Mouse (Mus musculus): Measurements from ENCODE around the gene Zfp738.
"Not testable (repeated sequence)": the region's sequence is repeated elsewhere in the genome, so short reads cannot be mapped to it uniquely, and the experiment has no call there.

Gene Zfp738

DNA sequence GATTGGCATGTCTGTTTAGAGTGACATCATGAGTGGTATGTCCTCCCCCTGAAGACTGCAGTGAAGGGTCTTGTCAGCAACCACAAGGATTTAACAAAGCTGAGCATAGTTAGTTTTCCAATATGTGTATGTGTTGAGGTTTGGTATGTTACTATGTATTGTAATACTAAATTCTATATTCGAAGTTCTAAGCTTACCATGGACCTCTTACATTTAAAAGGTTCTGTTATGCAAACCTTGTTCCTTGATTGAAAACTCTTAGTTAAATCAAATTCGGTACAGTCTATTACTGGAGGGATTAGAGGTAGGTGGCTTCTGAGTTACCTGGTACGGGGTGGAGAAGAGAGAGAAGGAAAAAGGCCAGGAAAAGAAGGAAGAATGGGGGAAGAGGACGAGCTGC, at the start of gene Zfp738:
TSS of gene Zfp738 (minus strand) at position 101 of the 400 bp plus-strand sequence.
- no peak for DNase-seq (ENCODE audit: extremely low read depth, low read depth)

DNA sequence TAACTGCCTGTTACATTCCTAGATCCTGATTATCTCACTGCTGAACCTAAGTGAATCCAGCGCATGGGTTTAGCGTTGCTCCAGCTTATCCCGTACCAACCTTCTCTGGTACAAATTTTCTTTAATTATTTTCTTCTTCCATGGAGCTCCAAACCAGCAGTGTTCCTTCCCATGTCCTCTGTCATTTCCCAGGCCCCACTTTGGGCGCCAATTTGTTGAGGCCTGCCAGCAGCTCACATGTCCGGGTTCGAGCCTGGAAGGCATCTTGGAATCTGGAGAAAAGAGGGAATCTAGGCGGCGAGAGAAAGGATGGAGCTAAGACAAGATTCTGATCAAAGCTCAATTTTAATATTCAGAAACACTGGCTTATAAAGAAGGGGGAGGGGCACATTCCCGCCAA, 47.5 kb upstream of the Zfp738 start:
- not testable (repeated sequence) for DNase-seq (ENCODE audit: extremely low read depth, low read depth)

DNA sequence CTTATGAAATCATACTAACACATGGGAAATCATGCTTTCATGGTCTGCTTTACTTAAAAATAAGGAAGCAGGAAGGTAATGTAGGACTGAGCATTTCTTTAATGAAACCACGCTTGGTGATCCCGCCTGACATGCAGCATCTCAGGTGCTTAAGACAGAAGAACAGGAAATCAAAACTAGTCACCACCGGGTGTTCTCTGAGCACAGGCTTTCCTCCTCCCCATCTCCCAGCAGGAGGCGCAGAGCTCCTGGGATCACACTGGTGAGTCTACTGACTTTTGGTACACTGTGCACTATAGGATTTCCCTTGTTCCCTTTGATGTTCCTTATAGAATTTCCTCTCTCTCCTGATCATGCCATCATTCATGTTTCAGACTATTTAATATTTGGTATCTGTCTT, 42.6 kb upstream of the Zfp738 start:
- not testable (repeated sequence) for DNase-seq (ENCODE audit: extremely low read depth, low read depth)

DNA sequence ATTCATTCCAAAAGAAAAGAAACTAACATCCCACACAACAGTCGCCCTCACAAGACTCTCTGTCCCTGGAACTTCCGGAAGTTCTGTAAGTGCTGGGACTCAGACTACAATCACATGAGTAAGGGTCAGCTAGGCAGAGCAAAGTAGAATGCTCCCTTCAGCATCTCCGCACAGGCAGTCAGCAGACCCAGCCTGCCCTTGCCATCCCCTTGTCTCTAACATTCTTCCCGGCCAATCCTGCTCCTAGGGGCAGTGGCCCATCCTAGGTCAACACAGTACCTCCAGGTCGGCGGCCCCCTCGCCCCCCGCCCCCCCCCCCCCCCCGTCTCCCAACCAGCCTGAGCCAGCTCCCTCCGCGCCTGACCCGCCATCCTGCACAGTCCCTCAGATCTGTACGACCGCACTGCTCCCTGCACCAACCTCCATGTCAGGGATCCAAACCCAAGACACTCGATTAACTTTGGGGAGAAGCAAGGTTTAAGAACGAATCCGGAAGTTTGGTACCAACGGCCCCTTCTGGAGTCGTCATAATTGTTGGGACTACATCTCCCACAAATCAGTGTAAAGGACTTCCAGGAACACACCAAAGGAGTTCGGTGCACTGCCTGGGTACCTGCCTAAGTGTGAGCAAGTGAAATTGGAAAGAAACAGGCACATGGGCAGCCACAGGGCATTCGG, 41.9 kb upstream of the Zfp738 start, which contains the start of gene Zfp65:
TSS of gene Zfp65 (minus strand) at position 533 of the 678 bp plus-strand sequence.
- DNase-seq (ENCODE audit: extremely low read depth, low read depth), result no peak

DNA sequence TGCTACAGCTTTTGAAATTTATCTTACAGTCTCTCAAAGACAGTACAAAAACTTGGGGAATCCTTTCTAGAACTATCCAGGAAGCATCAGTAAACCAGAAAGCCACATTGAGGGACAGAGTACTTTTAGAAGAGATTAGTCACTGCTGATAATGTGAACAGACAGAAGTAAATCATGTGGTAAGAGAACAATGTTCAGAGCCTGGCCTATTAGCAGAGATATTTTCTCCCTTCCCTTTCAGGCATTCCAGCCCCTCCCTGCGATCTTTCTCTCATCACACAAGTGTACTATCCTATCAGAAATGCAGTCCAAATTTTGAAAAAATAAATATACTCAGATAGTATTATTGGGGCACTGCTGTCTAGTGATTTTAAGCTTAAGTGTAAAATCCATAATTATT, 41.2 kb upstream of the Zfp738 start:
- DNase-seq (ENCODE audit: extremely low read depth, low read depth), result no peak

DNA sequence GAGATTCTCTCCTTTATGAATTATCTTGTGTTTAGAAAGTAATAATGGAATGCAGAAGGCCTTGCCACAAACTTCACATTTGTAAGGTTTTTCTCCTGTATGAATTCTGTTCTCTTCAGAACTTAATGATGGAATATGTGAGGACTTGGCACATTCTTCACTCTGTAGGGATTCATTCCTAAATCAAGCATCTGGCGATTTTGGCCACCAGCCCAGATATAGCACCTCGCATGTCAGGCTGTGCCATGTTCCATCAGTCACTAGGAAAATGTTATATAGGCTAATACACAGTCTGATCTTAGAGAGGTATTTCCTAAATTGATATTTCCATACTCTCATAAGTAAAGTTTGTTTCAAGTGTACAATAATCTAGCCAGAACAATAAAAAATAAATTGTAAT, 38.5 kb upstream of the Zfp738 start:
- not testable (repeated sequence) for DNase-seq (ENCODE audit: extremely low read depth, low read depth)

DNA sequence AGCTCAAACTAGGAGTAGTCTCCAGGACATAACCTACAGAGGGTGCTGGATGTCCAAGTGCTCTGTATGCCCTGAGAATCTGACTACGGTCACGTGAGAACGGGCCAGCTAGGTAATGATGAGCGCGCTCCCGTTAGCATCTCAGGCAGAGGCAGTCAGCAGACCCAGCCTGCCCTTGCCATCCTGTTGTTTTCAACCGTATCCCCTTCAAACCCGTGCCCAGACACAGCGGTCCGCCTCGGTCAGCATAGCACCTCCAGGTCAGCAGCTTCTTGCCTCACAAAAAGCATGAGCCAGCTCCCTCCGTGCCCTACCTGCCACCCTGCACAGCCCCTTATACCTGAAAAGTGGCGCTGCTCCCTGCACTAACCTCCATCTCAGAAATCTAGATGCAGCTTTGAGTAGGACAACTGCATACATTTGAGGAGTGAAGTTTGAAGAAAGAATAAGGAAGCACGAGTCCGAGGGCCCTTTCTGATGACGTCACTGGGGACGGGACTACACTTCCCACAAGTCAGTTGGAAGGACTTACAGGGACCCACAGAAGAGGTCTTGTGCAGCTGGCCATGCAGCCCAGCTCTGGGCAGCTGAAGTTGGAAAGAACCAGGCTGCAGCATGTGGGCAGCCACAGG, 37.1 kb upstream of the Zfp738 start:
- peak; percentile 90 for DNase-seq (ENCODE audit: extremely low read depth, low read depth)

DNA sequence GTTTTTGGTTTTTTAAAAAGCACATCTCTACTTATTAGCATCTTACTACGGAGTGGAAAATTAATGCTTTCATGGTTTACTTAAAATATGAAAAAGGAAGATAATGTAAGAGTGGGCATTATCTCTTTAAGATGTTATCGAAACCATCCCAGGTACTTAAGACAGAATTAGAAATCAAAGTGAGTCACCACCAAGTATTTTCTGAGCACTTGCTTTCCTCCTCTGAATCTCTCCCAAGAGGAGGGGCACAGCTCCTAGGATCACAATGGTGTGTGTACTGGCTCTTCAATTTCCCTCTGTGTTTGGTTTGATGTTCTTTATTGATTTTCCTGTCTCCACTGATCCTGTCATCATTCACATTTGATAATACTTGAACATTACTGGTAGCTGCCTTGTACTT, 3.0 kb downstream of the Zfp738 start:
- DNase-seq (ENCODE audit: extremely low read depth, low read depth), result not testable (repeated sequence)

DNA sequence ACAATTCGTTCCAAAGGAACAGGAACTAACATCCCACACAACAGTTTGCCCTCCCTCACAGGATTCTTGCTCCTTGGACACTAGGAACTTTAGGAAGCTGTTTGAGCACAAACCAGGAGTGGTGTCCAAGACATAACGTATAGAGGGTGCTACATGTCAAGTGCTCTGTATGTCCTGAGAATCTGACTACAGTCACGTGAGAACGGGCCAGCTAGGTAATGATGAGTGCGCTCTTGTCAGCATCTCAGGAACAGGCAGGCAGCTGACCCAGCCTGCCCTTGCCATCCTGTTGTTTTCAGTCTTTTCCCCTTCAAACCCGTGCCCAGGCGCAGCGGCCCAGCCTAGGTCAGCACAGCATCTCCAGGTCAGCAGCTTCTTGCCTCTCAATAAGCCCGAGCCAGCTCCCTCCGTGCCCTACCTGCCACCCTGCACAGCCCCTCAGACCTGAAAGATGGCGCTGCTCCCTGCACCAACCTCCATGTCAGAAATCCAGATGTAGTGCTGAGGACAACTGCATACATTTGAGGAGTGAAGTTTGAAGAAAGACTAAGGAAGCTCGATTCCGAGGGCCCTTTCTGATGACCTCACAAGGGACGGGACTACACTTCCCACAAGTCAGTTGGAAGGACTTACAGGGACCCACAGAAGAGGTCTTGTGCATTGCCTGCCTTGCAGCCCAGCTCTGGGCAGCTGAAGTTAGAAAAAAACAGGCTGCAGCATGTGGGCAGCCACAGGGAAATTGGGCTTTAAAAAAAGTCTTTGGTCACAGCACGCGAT, 3.7 kb downstream of the Zfp738 start:
- DNase-seq (ENCODE audit: extremely low read depth, low read depth), result peak; percentile 84

DNA sequence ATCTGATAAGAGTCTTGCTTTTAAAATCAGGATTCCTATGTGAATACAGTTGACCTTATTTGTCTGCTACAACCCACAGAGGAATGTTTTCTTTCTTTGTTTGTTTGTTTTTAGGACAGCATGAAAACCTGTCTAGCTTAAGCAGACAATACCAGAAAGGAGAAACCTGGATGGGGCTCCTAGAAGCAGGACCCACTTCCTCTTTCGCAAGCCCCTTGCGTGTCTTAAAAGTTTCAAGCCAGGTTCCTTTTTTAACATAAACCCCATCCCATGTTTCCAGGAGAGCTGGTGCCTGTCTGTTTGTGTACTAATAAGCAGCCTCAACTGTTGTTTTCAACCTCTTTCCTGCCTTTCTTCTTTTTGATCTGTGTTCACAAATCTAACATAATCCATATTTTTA, 12.0 kb downstream of the Zfp738 start:
- no peak for DNase-seq (ENCODE audit: extremely low read depth, low read depth)

DNA sequence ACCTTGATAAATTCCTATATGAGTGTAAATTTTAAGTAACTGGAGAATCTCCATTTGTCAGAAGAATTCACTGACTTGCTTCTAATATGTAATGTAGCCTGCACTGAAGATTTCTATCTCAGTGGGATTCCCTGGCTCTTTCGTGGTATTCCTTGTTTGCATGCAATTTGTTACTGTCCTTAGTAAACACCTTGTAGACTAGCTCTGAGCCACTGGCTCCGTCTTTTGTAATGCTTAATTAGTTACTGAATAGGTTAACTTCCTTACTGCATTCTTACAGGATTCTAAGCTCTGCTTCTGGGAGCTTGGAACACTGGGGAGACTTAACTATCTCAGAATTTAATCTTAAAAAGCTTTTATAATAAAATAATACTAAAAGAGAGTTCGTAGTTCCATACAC, 34.4 kb downstream of the Zfp738 start:
- no peak for DNase-seq (ENCODE audit: extremely low read depth, low read depth)

DNA sequence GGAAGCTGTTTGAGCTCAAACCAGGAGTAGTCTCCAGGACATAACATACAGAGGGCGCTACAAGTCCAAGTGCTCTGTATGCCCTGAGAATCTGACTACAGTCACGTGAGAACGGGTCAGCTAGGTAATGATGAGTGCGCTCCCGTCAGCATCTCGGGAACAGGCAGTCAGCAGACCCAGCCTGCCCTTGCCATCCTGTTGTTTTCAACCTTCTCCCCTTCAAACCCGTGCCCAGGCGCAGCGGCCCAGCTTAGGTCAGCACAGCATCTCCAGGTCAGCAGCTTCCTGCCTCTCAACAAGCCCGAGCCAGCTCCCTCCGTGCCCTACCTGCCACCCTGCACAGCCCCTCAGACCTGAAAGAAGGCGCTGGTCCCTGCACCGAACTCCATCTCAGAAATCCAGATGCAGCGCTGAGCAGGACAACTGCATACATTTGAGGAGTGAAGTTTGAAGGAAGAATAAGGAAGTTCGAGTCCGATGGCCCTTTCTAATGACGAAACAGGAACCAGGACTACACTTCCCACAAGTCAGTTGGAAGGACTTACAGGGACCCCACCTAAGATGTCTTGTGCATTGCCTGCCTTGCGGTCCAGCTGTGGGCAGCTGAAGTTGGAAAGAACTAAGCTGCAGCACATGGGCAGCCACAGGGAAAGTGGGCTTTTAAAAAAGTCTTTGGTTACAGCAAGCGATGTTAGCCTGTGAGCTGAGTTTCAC, 49.4 kb downstream of the Zfp738 start, which contains the start of the genes Gm49345 and Zfp729a:
TSS of gene Gm49345 (minus strand) at position 476 of the 714 bp plus-strand sequence.
TSS of gene Zfp729a (minus strand) at position 498 of the 714 bp plus-strand sequence.
- DNase-seq (ENCODE audit: extremely low read depth, low read depth), result peak; percentile 96

DNA sequence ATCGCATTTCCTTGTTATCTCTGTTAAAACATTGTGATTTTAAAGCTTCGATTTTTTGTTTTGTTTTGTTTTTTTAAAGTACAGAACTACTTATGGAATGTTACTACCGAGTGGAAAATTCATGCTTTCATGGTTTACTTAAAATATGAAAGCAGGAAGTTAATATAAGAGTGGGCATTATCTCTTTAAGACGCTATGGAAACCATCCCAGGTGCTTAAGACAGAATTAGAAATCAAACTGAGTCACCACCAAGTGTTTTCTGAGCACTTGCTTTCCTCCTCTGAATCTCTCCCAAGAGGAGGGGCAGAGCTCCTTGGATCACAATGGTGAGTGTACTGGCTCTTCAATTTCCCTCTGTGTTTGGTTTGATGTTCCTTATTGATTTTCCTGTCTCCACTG, 76.8 kb downstream of the Zfp738 start:
- peak; percentile 8 for DNase-seq (ENCODE audit: extremely low read depth, low read depth)

DNA sequence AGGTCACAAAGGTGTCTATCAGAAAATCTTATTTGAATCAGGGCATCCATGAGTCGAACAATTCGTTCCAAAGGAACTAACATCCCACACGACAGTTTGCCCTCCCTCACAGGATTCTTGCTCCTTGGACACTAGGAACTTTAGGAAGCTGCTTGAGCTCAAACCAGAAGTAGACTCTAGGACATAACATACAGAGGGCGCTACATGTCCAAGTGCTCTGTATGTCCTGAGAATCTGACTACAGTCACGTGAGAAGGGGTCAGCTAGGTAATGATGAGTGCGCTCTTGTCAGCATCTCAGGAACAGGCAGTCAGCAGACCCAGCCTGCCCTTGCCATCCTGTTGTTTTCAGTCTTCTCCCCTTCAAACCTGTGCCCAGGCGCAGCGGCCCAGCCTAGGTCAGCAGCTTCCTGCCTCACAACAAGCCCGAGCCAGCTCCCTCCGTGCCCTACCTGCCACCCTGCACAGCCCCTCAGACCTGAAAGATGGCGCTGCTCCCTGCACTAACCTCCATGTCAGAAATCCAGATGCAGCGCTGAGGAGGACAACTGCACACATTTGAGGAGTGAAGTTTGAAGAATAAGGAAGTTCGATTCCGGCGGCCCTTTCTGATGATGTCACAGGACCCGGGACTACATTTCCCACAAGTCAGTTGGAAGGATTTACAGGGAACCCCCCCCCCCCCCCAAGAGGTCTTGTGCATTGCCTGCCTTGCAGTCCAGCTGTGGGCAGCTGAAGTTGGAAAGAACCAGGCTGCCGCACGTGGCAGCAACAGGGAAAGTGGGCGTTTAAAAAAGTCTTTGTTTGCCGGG, 77.6 kb downstream of the Zfp738 start, which contains the start of gene Zfp729b:
TSS of gene Zfp729b (minus strand) at position 642 of the 811 bp plus-strand sequence.
- DNase-seq (ENCODE audit: extremely low read depth, low read depth), result peak; percentile 67
